Mouse (Mus musculus): Measurements from ENCODE around the gene Mvp.

Mvp gene

DNA sequence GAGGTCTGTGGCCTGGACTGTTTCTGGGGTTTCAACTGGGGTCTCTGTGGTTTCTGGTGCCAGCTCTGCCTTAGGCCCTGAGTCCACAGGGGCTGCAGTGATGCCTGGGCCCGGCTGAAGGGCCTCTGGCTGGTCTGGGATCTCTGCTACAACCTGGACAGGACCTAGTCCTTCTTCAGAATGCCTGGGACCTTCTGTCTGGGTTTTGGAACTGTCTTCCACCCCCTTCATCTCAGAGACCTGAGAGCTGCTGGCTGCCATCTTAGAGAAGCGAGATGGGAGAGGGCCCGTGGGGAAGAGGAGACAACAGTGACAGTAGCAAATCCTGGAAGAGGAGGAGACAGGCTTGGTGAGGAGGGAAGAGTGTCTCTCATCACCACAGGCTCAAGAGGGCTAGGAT is 5.6 kb upstream of the Mvp start:
- in situ Hi-C loops (cut with MboI, MseI), result loop anchor here (5.0 to 25.0 kb wide), 2 partner anchors 72 to 833 kb away; partner anchors contain the start of gene AI467606

DNA sequence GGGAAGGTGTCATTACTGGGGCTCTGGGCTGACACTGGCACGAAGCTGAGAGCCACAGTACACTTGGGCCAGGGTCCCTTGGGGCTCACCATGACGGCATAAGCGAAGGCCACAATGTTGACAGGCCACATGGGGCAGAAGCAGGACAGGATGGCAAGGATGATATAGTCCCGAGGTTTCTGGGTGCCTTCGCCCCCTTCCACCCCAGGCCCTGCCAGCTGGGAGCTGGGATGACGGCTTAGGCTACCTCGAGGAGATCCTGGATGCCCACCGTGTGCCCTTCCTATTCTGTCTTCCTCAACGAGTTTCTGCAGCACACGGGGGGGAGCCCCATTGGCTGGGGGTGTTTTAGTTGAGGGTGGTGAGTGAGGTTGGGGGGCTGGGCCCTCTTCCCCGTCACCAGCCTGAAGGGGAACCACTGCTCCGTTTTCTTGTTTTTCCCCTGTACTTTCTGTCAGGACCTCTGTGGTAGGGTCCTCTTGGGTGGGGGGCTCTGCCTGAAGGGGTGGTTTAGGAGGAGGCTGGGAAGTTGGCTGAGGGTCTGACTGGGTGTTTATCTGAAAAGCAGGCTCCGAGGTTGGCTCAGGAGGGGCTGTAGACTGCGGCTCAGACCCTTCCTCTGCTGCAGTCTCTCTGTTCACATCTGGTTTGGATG is 5.0 kb upstream of the Mvp start:
- in situ Hi-C loops (cut with MboI, MseI), result loop anchor here (25.0 kb wide), 1 partner anchor 832 kb away; no protein-coding TSS in a partner anchor

DNA sequence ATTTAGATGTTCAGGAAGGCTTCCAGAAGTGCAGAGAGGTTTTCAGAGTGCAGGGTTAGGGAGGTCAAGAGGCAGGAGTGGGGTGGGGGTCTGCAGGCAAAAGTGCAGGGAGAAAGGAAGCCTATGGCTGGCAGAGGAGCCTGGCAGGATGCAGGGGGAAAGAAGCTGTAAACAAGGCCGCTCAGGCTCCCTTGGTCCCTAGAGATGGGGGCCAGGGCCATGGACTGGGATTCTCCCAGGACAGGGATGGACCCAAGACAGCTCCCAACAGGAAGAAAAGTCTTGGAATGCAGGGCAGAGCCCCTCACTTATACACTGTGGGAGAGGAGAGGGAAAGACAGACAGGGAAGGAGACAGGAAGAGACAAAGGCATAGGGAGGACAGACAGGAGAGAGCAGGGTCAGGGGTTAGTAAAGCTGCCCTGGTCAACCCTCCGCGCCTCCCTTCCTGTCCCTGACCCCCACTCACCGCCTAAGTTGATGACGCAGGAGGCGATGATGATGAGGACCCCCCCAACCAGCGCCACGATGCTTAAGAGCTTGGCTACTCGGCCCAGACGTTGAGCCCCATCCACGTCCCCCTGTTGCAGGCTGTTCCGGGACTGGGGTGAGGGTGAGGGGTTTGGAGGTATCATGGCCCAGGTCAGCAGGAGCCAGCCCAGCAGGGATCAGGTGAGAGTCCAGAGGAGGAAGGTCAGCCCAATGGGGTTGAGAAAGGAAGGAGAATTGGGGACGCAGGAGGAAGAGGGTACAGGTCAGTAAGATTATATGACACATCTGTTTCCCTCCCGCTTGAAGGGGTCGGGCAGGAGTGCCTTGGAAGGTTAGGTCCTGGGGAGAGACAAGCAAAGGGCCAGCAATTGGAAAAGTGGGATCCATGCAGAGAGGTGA is 4.2 kb upstream of the Mvp start:
- in situ Hi-C loops (cut with MboI, MseI), result loop anchor here (25.0 kb wide), 1 partner anchor 831 kb away; no protein-coding TSS in a partner anchor

DNA sequence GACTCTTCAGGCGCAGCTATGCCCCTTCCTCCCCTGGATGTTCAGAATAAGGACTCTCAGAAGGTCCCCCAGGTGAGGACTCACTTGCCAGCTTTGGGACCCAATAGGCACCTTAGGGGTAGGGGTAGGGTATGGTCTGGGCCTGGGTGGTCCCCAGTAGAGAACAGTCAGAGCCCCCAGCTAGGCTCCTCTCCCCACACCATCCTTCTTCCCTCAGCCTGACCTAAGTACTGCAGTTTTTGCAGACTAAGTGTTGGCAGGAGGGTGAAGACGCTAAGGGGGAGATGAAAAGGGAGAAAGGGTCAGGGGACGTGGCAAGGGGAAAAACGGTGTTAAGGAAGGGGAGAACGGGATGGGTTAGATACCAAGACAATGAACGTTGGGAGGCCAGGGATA is 3.5 kb upstream of the Mvp start:
- in situ Hi-C loops (cut with MboI, MseI), result loop anchor here (25.0 kb wide), 1 partner anchor 831 kb away; no protein-coding TSS in a partner anchor

DNA sequence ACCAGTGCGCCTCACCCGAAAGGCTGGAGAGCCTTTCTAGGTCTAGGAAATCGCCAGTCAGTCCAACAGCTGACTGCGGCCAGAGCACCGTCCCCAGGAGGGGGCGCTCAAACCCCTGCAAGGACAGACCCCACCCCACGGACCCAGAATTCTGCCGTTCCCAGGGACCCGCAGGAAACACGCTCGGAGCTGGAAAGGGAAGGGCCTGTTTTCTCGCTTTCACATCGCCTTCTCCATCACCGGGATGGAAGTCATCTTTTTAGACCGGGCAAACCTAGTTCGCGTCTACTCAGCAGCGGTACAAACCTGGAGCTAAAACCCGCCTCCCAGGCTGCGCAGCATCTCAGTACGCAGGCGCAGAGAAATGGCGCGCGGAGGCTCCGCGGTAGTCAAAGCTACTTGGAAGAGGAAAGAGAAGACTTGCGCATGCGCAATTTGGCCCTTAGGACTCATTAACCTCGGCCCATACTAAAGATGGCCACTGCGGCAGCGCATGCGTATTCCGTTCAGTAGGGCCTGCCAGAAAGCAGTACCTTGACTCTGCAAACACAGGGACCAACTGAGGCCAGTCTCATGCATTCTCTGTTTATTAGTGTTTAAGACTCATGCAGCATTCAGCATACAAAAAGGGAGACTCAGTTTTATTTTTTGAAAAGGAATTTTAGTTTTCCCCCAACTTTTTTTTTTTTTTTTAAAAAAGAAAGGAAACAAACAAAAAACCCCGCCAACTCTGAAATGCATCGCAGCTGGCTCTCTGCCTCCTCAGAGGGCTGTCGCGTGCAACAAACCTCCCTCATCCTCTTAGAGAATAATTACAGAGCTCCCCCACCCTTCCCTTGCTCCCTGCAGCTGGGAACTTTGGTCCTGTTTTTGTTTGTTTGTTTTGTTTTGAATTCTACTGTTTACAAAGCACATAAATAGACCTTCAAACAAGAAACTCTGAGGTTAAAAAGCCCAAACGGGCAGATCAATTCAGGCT is 2.8 kb upstream of the Mvp start, which contains the start of gene Pagr1a:
Pagr1a (minus strand) TSS at position 382 of the 979 bp plus-strand sequence.
- in situ Hi-C loops (cut with MboI, MseI), result loop anchor here (25.0 kb wide), 1 partner anchor 830 kb away; no protein-coding TSS in a partner anchor

DNA sequence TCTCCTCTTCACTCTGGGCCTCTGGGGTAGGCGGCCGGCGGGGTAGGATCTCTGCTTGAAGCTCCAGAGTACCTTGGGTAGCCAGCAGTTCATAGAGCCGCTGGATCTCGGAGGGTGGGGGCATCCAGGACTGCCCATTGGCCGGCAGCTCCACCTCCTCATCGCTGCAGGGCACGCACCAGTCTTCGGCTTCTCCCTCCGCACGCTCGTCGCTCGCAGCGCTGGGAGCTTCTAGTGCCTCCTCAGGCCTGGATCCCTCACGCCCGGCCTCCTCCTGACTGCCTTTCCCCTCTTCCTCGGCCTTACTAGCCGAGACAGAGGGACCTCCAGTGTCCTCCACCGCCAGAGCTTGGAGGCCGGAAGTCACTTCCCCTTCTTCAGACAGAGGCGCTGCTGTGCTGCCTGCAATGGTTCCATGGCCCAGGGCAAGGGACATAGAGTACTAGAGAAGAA is 2.1 kb upstream of the Mvp start:
- in situ Hi-C loops (cut with MboI, MseI), result loop anchor here (25.0 kb wide), 1 partner anchor 829 kb away; no protein-coding TSS in a partner anchor

DNA sequence TGATC is 1.9 kb upstream of the Mvp start, which contains the start of gene Pagr1b:
Pagr1b (minus strand) TSS at position 4 of the 5 bp plus-strand sequence.
- in situ Hi-C loops (cut with MboI, MseI), result loop anchor here (25.0 kb wide), 1 partner anchor 829 kb away; no protein-coding TSS in a partner anchor

DNA sequence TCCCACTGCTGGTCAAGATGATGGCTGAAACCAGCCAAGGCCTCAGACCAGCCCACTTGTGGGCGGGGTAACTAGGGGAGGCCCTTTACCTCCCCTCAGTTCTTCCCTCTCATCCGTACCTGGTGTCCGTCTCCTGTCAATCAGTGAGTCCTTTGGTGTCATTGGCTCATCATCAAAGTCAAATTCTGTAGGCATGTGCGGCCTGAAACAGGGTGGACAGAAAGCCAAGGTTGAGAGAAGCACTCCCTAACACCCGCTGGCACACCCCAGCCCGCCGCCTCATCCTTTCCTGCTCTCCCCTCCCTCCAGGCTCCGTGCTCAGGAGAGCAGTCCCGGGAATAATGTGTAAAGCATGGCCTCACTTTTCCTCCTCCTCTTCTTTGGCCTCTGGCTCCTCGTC is 1.7 kb upstream of the Mvp start:
- in situ Hi-C loops (cut with MboI, MseI), result loop anchor here (25.0 kb wide), 1 partner anchor 829 kb away; no protein-coding TSS in a partner anchor

DNA sequence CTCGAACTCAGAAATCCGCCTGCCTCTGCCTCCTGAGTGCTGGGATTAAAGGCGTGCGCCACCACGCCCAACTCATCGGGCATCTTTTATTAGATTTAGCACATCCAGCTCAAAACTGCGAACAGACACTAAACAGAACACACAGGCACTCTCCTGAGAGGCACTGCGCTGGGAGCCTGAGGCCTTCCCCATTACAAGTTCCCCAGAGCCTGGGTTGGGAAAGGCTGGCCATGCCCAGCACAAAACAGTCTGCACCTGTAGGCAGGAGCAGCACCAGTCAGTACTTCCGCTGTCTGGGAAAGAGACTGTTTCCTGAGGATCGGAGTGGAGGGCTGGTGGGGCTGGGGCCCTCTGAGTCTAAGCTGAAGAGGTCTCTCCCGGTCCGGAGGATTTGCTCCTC is 572 bp upstream of the Mvp start:
- in situ Hi-C loops (cut with MboI, MseI), result loop anchor here (25.0 kb wide), 1 partner anchor 828 kb away; no protein-coding TSS in a partner anchor

DNA sequence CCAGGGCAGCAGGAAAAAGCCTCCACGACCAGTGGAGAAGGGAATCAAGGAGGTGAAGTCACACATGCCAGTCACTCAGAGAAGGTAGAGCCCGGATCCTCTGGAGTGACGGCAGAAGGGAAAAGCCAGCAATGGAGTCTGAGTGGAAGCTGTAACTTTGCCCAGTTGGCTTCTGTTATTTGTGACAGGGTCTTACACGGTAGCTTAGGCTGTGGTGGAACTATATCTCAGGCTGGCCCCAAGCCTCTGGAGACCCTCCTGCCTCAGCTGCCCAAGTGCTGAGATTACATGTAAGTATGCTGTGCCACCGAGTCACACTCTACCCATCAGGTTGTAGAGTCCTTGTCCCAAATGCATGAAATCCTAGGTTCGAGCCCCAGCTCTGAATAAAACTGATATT is 1.0 kb downstream of the Mvp start:
- in situ Hi-C loops (cut with MboI, MseI), result loop anchor here (25.0 kb wide), 1 partner anchor 826 kb away; no protein-coding TSS in a partner anchor

DNA sequence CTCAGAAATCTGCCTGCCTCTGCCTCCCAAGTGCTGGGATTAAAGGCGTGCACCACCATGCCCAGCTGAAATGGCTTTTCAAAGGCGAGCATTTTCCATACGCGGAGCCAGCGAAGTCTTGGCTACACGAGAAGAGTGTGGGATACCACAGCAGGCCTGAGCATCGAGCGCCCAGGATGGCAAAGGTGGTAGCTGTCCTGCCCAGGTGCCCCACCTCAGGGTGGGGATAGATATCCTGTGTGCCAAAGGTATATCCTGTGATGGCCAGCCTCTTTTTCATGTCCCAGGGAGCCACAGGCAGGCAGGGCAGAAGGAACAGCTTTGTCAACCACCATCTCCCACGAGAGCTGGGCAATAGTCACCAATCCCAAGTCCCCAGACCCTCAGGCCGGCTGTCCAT is 1.6 kb downstream of the Mvp start:
- in situ Hi-C loops (cut with MboI, MseI), result loop anchor here (25.0 kb wide), 1 partner anchor 826 kb away; no protein-coding TSS in a partner anchor

DNA sequence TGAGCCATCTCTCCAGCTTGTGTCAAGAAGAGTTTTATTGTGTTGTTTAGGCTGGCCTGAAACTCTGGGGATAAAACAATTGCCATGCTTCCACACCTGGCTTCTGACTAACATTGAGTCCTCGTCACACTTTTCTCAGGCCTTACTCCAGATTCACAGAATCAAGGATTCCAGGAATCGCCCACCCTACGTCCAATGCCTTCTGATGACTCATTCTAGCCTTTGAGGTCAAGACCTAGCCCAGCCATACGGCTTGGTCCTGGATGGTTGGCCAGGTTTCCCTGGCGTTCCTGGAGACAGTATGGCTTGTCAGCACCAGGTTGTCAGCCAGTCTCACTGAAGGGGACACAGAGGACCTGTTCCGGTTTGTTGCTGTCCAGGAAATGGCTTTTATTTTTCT is 2.0 kb downstream of the Mvp start:
- in situ Hi-C loops (cut with MboI, MseI), result loop anchor here (25.0 kb wide), 1 partner anchor 825 kb away; no protein-coding TSS in a partner anchor

DNA sequence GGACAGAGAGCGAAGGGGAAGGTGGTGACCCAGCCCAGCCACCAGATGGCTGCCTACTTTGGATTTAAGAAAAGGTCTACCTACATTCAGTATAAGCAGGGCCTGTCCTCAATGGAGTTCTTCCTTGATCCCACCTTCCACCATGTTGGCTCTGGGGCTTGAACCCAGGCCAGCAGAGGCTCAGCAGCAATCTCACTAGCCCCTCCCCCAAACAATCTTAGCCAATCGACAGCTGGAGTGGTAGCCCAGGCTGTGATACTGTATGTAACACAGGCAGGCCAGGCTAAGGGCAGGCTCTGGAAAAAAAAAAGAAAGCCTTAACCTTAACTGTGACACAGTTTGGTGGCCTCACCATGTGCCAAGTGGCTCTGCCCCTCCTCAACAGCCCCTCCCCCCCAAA is 2.7 kb downstream of the Mvp start:
- in situ Hi-C loops (cut with MboI, MseI), result loop anchor here (25.0 kb wide), 1 partner anchor 824 kb away; no protein-coding TSS in a partner anchor

DNA sequence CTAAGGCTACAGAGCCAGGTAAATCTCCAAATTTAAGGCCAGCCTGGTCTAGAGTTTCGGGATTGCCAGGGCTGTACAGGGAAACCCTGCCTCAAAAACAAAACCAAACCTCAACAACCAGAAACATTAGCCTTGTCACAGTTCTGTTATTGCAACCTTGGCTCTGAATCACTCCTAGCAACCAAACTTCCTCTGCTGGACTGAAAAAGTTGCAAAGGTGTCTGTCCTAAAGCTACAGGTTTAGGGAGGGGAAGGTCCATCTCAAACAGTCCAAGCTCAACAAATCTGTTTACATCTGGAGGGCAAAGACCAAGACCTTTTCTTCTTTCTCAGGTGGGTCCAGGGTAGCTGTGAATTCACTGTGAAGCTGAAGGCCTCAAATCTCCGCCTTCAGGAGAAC is 3.4 kb downstream of the Mvp start:
- in situ Hi-C loops (cut with MboI, MseI), result loop anchor here (25.0 kb wide), 1 partner anchor 824 kb away; no protein-coding TSS in a partner anchor

DNA sequence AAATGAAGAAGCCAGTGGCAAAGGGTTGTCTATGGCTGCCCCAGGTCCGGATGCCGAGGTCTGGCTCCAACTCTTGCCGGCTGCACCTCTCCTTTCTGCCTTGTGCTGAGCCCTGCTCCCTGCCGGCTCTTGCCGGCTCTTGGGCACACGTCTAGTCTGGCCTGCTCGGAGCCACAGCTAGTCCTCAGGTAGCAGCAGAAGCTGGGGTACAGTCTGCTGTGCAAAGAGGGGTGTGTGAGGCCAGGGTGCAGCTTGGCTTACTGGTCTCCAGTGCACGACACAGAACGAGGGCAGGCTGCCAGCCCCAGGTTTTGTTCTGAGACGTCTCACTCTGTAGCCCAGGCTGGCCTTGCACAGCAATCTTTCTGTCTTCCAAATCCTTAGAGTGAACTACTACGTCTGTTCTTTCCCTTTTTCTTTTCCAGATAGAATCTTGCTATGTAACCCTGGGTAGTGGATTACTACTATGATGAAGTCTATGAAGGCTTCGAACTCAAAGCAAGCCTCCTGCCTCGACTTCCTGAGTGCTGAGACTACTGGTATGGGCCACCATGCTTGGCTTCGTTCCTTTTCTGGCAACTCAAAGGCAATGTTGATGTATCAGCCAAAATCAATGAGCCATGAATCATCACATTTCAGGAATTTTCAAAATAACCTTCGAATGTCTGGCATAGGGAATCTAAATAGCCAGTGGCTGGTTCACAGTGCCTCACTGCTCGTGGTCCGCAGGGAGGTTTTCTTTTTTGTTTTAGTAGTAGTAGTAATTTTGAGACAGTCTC is 4.9 kb downstream of the Mvp start:
- in situ Hi-C loops (cut with MboI, MseI), result loop anchor here (25.0 kb wide), 1 partner anchor 822 kb away; no protein-coding TSS in a partner anchor

DNA sequence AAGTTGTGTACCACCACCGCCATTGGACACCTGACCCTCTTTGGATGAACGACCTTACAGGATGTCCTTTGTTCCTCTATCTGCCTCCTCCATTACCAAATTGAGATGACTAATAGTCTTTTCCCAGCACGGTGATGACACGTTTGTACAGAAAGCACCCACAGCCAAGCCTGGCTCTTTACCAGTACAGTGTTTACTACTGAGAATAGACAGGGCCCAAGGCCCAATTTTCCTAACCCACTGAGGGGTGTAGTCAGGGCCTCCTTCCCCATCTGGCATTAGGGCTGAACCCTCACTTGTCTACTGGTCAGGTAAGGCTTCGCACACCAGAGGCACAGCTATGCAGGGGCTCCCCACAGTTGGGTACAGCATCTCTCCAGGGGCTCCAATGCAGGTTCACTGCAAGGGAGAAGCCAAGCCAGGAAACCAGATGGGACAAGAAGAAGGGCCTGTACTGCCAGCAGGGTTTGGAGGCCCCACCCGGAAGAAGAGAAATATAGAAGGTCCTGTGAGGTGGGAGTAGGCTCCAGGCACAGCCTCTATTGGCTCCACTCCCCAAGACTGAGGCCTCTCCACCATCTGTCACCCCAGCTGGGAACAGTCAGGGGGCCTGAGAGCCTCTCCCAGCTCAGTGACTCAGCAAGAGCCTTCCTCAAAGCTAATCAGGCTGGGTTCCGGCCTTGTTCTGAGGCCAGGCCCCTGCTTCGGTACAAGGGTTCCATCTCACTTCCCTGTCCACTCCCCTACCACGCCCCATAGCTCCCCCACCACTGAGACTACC is 6.0 kb downstream of the Mvp start:
- in situ Hi-C loops (cut with MboI, MseI), result loop anchor here (25.0 kb wide), 1 partner anchor 821 kb away; no protein-coding TSS in a partner anchor

DNA sequence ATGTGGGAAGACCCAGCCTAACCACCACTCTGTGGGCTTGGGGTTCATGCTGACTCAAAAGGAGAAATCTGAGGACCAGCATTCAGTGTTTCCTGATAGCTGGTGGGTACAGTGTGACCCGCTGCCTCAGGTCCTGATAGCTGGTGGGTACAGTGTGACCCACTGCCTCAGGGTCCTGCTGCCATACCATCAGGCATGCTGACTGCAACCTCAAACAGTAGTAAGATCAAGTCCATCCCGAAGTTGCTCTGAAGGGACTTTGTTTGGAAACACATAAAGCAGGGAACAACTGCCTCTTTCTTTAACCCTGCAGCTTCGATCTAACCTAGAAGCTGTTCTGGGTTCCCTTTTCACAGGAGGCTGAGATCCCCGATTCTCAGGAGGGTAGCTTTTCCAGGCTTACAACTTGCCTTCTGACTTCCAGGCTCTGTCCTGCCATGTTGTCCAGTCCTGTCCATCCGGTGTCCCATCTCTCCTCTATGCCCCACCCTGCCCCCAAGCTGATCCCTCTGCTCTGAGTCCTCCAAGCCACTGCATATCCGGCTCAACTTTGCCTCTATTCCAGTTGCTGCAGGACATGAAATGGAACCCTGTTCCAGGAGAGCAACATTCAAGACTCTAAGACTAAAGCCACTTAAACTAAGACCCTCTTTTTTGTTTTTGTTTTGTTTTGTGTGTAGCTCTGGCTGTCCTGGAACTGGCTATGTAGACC is 7.0 kb downstream of the Mvp start:
- in situ Hi-C loops (cut with MboI, MseI), result loop anchor here (25.0 kb wide), 1 partner anchor 820 kb away; no protein-coding TSS in a partner anchor

DNA sequence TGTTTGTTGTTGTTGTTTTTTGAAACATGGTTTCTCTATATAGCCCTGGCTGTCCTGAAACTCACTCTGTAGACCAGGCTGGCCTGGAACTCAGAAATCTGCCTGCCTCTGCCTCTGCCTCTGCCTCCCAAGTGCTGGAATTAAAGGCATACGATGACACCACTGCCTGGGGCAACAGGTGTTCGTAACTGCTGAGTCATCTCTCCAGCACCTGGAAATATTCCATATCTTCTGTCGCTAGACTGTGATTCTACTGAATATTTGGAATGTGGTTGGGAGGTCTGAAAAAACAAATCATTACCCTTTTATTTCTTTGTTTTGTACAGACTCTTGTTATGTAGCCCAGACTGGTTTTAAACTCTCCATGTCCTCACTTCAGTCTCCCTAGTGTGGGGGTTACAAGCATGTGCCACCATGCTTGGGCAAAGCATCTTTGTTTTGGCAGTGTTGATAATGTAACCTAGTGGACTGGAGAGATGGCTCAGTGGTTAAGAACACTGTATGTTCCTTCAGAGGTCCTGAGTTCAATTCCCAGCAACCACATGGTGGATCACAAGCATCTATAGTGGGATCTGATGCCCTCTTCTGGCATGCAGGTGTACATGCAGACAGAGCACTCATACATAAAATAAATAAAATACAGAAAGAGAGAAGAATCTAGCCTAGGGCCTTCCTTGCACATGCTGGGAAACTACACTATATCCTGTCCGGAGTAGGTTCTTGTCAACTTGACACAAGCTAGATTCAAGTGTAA is 10.1 kb downstream of the Mvp start:
- in situ Hi-C loops (cut with MboI, MseI), result loop anchor here (25.0 kb wide), 1 partner anchor 817 kb away; no protein-coding TSS in a partner anchor
